Mouse (Mus musculus) hindbrain, embryonic 16.5 days (tissue): ENCODE measurements around the gene Tiparp. TPM values are rescaled to one million over a fixed set of nuclear protein-coding genes. Genes with fewer than 3 reads are reported as not detected.
A peak's percentile ranks its signal among the peaks of the same experiment; 100 is the strongest.

ENCODE experiments used
- ATAC-seq: fragments of 200-750 bp; cut with Nextera tagmentation; 2 replicates; pipeline ENCODE4 v1.8.0; 2017; ENCODE audit warnings: moderate TSS enrichment, moderate library complexity
- H3K27ac ChIP-seq: fragments of 300-500 bp; sonication (generic); 2 replicates; pipeline ENCODE4 v1.5.1; 2014; ENCODE audit warnings: low read depth, mild to moderate bottlenecking, control low read depth, low read length, moderate library complexity
- H3K27me3 ChIP-seq: fragments of 300-500 bp; sonication (generic); replicated peaks from 2 replicates; pipeline ENCODE4 v1.6.1; 2014; ENCODE audit warnings: low read length; ENCODE audit not compliant: control insufficient read depth, insufficient read depth
- H3K36me3 ChIP-seq: fragments of 300-500 bp; sonication (generic); 2 replicates; pipeline ENCODE4 v1.6.1; 2014; ENCODE audit warnings: mild to moderate bottlenecking, low read length, moderate library complexity, mixed read lengths; ENCODE audit not compliant: control insufficient read depth, insufficient read depth
- H3K4me1 ChIP-seq: fragments of 300-500 bp; sonication (generic); 2 replicates; pipeline ENCODE4 v1.6.1; 2014; ENCODE audit warnings: low read depth, low read length; ENCODE audit not compliant: control insufficient read depth, insufficient read depth
- H3K4me2 ChIP-seq: fragments of 300-500 bp; sonication (generic); 2 replicates; pipeline ENCODE4 v1.6.1; 2014; ENCODE audit warnings: mild to moderate bottlenecking, low read length, control low read depth, moderate library complexity
- H3K4me3 ChIP-seq: fragments of 300-500 bp; sonication (generic); 2 replicates; pipeline ENCODE4 v1.5.1; 2014; ENCODE audit warnings: mild to moderate bottlenecking, low read length, control low read depth, moderate library complexity
- H3K9ac ChIP-seq: fragments of 300-500 bp; sonication (generic); 2 replicates; pipeline ENCODE4 v1.6.1; 2014; ENCODE audit warnings: low read depth, mild to moderate bottlenecking, control low read depth, low read length, moderate library complexity
- H3K9me3 ChIP-seq: fragments of 300-500 bp; sonication (generic); 2 replicates; pipeline ENCODE4 v1.6.1; 2014; ENCODE audit warnings: mild to moderate bottlenecking, low read length, moderate library complexity; ENCODE audit not compliant: control insufficient read depth
- WGBS: fragments of 180-500 bp; shearing (Covaris S2); extraction: QIAGEN DNeasy Blood & Tissue Kit; methylation state at CpG from one replicate; pipeline ENCODE4 v1.1.7; 2014; 5-methylcytosine and 5-hydroxymethylcytosine counted together
- polyA plus RNA-seq: library from polyadenylated mRNA; unstranded; fragments of >200 nt; fragmentation: Nextera tagmentation; extraction: Ambion mirVana; gene quantifications from 2 replicates; pipeline ENCODE4 v1.2.1, GENCODE M21; 2015

Gene Tiparp
- polyA plus RNA-seq, 1 experiment from 2014 or later, result 34.8 TPM

- Histone ChIP-seq H3K4me3 (no peak overlapping the region), H3K36me3 (no peaks in the 10 kb centered on the region), H3K9me3 (no peaks in the 10 kb centered on the region), H3K4me2 (no peak overlapping the region), H3K9ac (no peak overlapping the region), H3K27me3 (no peaks in the 10 kb centered on the region), H3K4me1 (peaks cover 3% of the 10 kb centered on the region; the same call in 1 of the 2 replicates), H3K27ac (no peak overlapping the region)
- 77% methylated on average over 1 of the region's 1 CpGs for WGBS
- no peak for ATAC-seq
Observed at GRCm38 (mm10) chr3:65537288-65537687, 9.1 kb downstream of the Tiparp start.

GRCm38 (mm10) chr3:65540906-65541551 is 12.8 kb downstream of the Tiparp start:
- Histone ChIP-seq H3K27ac (no peak overlapping the region), H3K4me1 (no peaks in the 10 kb centered on the region), H3K4me3 (no peak overlapping the region), H3K4me2 (no peak overlapping the region), H3K36me3 (no peaks in the 10 kb centered on the region), H3K9ac (no peak overlapping the region), H3K9me3 (no peaks in the 10 kb centered on the region), H3K27me3 (no peaks in the 10 kb centered on the region)
- WGBS, result 87% methylated on average over 6 of the region's 6 CpGs
- ATAC-seq, result no peak

DNA sequence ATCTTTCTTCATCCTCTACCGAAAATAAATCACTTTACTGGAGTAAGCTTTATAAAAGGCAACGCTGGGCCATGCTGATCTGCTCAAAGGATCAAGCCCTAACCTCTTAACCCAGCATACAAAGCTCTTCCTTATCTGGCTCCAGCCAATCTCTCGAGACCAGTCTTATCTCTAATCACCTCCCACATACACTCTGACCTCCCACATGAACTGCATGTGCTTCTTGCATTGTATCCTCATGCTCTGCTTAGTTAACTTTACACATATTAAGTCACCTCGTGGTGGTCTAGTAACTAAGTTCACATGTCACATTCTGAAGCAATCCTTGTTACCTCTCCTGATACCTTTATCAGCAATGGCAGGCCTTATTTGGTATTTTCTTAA is 13.3 kb downstream of the Tiparp start:
- Histone ChIP-seq H3K4me1 (no peaks in the 10 kb centered on the region), H3K27ac (no peak overlapping the region), H3K4me3 (no peak overlapping the region), H3K9ac (no peak overlapping the region), H3K36me3 (no peaks in the 10 kb centered on the region), H3K4me2 (no peak overlapping the region), H3K9me3 (no peaks in the 10 kb centered on the region), H3K27me3 (no peaks in the 10 kb centered on the region)
- ATAC-seq, result no peak
- 66% methylated on average over 4 of the region's 4 CpGs for WGBS

DNA sequence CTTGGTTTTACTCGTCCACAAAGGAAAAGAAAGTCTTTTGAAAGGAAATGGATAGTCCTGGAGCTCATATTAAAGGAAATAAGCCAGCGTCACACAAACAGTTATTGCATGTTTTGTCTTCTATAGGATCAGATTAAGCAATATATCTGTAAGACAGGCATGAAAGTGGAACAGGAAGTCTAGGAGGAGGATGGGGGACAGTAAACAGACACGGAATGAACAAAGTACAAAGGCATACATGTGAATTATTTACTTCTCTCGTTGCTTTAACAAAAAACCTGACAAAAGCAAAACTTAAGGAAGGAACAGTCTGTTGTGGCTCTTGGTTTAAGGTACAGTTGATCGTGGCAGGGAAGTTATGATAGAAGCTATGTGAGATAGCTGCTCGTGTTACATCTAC is 21.6 kb downstream of the Tiparp start:
- Histone ChIP-seq H3K36me3 (peaks cover 5% of the 10 kb centered on the region; the same call in 1 of the 2 replicates), H3K27me3 (no peaks in the 10 kb centered on the region), H3K4me2 (no peak overlapping the region), H3K9me3 (no peaks in the 10 kb centered on the region), H3K9ac (no peak overlapping the region), H3K4me1 (no peaks in the 10 kb centered on the region), H3K27ac (no peak overlapping the region), H3K4me3 (no peak overlapping the region)
- WGBS, result 78% methylated on average over 6 of the region's 6 CpGs
- ATAC-seq, result no peak

DNA sequence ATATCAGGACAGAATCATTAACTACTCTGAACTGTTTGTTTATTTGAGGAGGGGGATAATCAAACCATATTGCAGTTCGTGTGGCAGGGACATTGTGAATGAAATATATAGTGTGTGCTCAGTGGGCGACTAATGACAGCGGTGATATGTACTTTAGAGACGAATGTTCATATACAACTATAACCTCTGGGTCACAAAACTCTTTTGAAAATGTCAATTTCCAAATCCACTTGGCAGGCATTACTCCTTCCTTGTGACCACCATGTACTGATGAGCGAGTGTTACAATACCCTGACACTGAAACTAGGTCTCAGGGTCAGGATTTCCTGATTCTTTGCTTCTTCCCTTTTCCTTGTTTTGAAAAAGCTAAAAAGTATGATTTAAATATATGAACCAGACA is 22.9 kb downstream of the Tiparp start:
- no peak overlapping the region for H3K4me3 ChIP-seq
- H3K27me3 ChIP-seq, result no peaks in the 10 kb centered on the region
- WGBS, result 71% methylated on average over 5 of the region's 5 CpGs
- no peaks in the 10 kb centered on the region for H3K9me3 ChIP-seq
- H3K27ac ChIP-seq, result no peak overlapping the region
- H3K4me2 ChIP-seq, result no peak overlapping the region
- no peak overlapping the region for H3K9ac ChIP-seq
- H3K36me3 ChIP-seq, result peaks cover 5% of the 10 kb centered on the region; the same call in 1 of the 2 replicates
- no peak for ATAC-seq
- no peaks in the 10 kb centered on the region for H3K4me1 ChIP-seq

DNA sequence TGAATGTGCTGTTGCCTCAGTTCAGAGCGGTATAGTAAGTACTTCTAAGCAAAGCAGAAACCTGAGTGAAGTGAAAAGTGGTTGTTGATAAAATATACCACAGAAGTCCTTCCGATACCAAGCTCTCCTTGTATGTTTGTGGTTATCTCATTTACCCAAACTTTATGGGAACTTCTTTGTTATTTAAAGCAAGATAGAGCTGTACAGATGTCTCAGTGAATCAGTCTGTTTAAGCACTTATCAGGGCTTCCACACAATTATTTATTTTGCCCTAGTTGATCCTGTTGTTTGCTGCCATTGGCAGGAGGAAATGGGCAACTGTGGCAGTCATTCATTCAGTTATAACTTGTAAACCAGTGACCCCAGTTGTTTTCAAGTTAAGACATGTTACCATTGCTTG is 26.4 kb downstream of the Tiparp start:
- WGBS, result 97% methylated on average over 2 of the region's 2 CpGs
- H3K4me2 ChIP-seq, result no peak overlapping the region
- H3K27me3 ChIP-seq, result no peaks in the 10 kb centered on the region
- H3K4me1 ChIP-seq, result peaks cover 4% of the 10 kb centered on the region
- H3K9me3 ChIP-seq, result no peaks in the 10 kb centered on the region
- peaks cover 5% of the 10 kb centered on the region; the same call in 1 of the 2 replicates for H3K36me3 ChIP-seq
- H3K4me3 ChIP-seq, result no peak overlapping the region
- ATAC-seq, result no peak
- H3K9ac ChIP-seq, result no peak overlapping the region
- no peak overlapping the region for H3K27ac ChIP-seq

- 0 out of 2 replicates have a peak, but pooled peaks have one; percentile 20 for ATAC-seq
- WGBS, result 57% methylated on average over 4 of the region's 4 CpGs
- Histone ChIP-seq H3K9ac (no peak overlapping the region), H3K9me3 (no peaks in the 10 kb centered on the region), H3K4me3 (no peak overlapping the region), H3K36me3 (peaks cover 2% of the 10 kb centered on the region; the same call in 1 of the 2 replicates), H3K27me3 (no peaks in the 10 kb centered on the region), H3K4me2 (no peak overlapping the region), H3K27ac (no peak overlapping the region), H3K4me1 (peaks cover 4% of the 10 kb centered on the region)
Observed at GRCm38 (mm10) chr3:65558679-65559078, 30.5 kb downstream of the Tiparp start.

DNA sequence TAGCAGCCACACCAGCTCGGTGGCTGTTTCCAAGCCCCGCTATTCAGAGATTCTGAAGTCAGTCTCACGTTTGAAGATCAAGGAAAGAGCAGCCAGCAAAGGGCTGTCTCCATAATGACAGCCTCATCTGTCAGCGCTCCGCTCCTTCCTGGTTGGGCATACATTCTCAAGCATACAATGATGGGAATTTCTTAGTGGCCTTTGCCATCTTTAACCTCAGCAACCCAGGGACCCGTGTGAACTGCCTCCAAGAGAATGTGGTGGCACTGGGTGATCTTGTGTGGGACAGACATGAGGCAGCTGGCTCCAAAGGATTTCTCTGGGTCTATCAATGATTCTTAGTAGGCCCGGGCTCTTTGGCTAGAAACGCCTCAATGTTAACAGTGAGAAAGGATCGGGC is 34.0 kb downstream of the Tiparp start:
- no peak overlapping the region for H3K4me3 ChIP-seq
- ATAC-seq, result no peak
- H3K27me3 ChIP-seq, result no peaks in the 10 kb centered on the region
- H3K4me1 ChIP-seq, result peaks cover 4% of the 10 kb centered on the region
- no peak overlapping the region for H3K9ac ChIP-seq
- no peaks in the 10 kb centered on the region for H3K9me3 ChIP-seq
- WGBS, result 78% methylated on average over 9 of the region's 9 CpGs
- H3K36me3 ChIP-seq, result no peaks in the 10 kb centered on the region
- H3K27ac ChIP-seq, result no peak overlapping the region
- H3K4me2 ChIP-seq, result no peak overlapping the region

GRCm38 (mm10) chr3:65562694-65563093 is 34.5 kb downstream of the Tiparp start:
- Histone ChIP-seq H3K27ac (no peak overlapping the region), H3K4me2 (no peak overlapping the region), H3K27me3 (no peaks in the 10 kb centered on the region), H3K36me3 (no peaks in the 10 kb centered on the region), H3K4me3 (no peak overlapping the region), H3K9ac (no peak overlapping the region), H3K4me1 (peaks cover 4% of the 10 kb centered on the region), H3K9me3 (no peaks in the 10 kb centered on the region)
- ATAC-seq, result no peak
- 94% methylated on average over 3 of the region's 3 CpGs for WGBS
